Mouse (Mus musculus) ES-E14 (cell line): ENCODE results near the gene Sdc3. TPM values are rescaled to one million over a fixed set of nuclear protein-coding genes. Genes with fewer than 3 reads are reported as not detected.

Experiments used
- DNase-seq: peaks from one replicate; pipeline ENCODE4 v3.0.0-alpha.2; 2013; ENCODE audit warnings: low read depth, low spot score
- H3K27ac ChIP-seq: 2 replicates; pipeline ENCODE4 v1.5.1; 2012; ENCODE audit warnings: low read depth, mild to moderate bottlenecking, low read length, moderate library complexity, mixed read lengths; ENCODE audit not compliant: poor library complexity, insufficient read depth, severe bottlenecking
- H3K36me3 ChIP-seq: 2 replicates; pipeline ENCODE4 v1.6.1; 2012; ENCODE audit warnings: mild to moderate bottlenecking, low read length, moderate library complexity, mixed read lengths; ENCODE audit not compliant: control insufficient read depth, poor library complexity, insufficient read depth, severe bottlenecking
- H3K4me1 ChIP-seq, 2 experiments: fragments of 150-350 bp in 1 of 2; sonication (generic) in 1 of 2; 2 replicates each; pipeline ENCODE4 v1.6.1; 2012; ENCODE audit warnings: low read length in 2 of 2, mild to moderate bottlenecking in 1 of 2, mixed read lengths in 1 of 2; ENCODE audit not compliant: control insufficient read depth in 2 of 2, insufficient read depth in 2 of 2, poor library complexity in 1 of 2
- H3K4me3 ChIP-seq, 2 experiments: fragments of 150-350 bp in 1 of 2; sonication (generic) in 1 of 2; 2 replicates each; pipeline ENCODE4 v1.5.1; 2012; ENCODE audit warnings: low read length in 2 of 2, low read depth in 1 of 2, mild to moderate bottlenecking in 1 of 2, mixed read lengths in 1 of 2; ENCODE audit not compliant: insufficient read depth in 1 of 2, poor library complexity in 1 of 2, severe bottlenecking in 1 of 2
- H3K9ac ChIP-seq: 2 replicates; pipeline ENCODE4 v1.6.1; 2012; ENCODE audit warnings: low read depth, mild to moderate bottlenecking, low read length, mixed read lengths; ENCODE audit not compliant: poor library complexity, insufficient read depth, severe bottlenecking
- H3K9me3 ChIP-seq: fragments of 150-350 bp; sonication (generic); 2 replicates; pipeline ENCODE4 v1.6.1; 2012; ENCODE audit warnings: low read depth, mild to moderate bottlenecking, low read length; ENCODE audit not compliant: control insufficient read depth, insufficient read depth
- CHD2 ChIP-seq: IDR thresholded peaks from 2 replicates; pipeline ENCODE4 v1.6.1; 2014; ENCODE audit warnings: mild to moderate bottlenecking, low read depth, low read length, inconsistent platforms
- HCFC1 ChIP-seq: IDR thresholded peaks from 2 replicates; pipeline ENCODE4 v1.6.1; 2012; ENCODE audit warnings: low read length, inconsistent platforms, borderline replicate concordance; ENCODE audit not compliant: insufficient read depth
- MAFK ChIP-seq: IDR thresholded peaks from 2 replicates; pipeline ENCODE4 v1.6.1; 2014; ENCODE audit warnings: mild to moderate bottlenecking, low read depth, low read length, inconsistent platforms; ENCODE audit not compliant: insufficient read depth
- ZC3H11A ChIP-seq: IDR thresholded peaks from 2 replicates; pipeline ENCODE4 v1.6.1; 2012; ENCODE audit warnings: low read depth, mild to moderate bottlenecking, inconsistent platforms, low read length, borderline replicate concordance
- ZNF384 ChIP-seq: IDR thresholded peaks from 2 replicates; pipeline ENCODE4 v1.6.1; 2012; ENCODE audit warnings: low read depth, low read length, inconsistent platforms
- in situ Hi-C, 2 experiments: fragments of 600-800 bp; cut with MboI; formaldehyde crosslinking; loops; one replicate each; pipeline ENCODE4 v1.15.1; 2025; ENCODE audit warnings: low sequenced_read_pairs in 2 of 2, inconsistent platforms in 1 of 2; ENCODE audit not compliant: unreplicated experiment in 2 of 2
- total RNA-seq: library from RNA; depleted of rRNA; stranded (reverse); fragments of 300-350 nt; gene quantifications from 2 replicates; pipeline ENCODE4 v1.2.3, GENCODE M21; 2012; rRNA removed

Gene Sdc3
- total RNA-seq = 6.6 and 8.7 TPM in 2 replicates

DNA sequence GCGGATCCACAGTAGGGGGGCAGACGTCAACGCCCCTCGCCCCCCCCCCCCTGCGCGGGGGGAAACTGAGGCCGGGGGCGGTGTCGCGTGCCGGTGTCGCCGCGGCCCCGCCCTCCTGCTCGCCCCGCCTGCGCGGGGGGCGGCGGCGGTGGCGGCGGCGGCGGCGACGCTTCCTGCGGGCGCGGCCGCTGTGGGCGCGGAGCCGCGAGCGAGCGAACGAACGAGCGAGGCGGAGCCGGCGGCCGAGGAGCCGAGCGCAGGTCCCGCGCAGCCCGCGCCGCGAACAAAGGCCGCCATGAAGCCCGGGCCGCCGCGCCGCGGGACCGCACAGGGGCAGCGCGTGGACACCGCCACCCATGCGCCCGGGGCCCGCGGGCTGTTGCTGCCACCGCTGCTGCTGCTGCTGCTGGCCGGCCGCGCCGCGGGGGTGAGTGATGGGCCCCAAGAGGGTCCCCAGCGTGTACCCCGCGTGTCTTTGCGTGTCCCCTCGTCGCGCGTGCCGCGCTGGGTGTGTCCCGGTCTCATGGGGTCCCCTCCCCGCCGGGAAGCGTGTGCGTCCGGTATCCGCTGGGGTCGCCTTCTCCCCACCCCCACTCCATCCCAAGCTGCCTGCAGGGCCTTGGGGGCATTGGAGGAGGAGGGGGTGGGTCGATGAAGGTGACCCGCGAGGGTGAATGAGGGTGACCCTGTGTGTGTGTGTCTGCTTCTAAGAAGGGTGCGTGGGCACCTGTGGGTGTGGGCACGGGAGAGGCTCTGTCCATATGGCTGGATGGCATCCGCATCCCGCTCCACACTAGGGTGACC lies at the start of gene Sdc3:
Gene Sdc3, plus strand, starts transcription at position 162 of the 804 bp plus-strand sequence.
- Histone ChIP-seq H3K9ac (peak within 1 kb of the TSS; percentile 53), H3K36me3 (no peaks in the 10 kb centered on the region), H3K9me3 (no peaks in the 10 kb centered on the region), H3K4me3 (peak within 1 kb of the TSS; percentile 68 to 75), H3K4me1 (peaks cover 4 to 7% of the 10 kb centered on the region in 2 experiments; a peak in 3 of 4 replicates), H3K27ac (no peak within 1 kb of the TSS)
- TF ChIP-seq ZC3H11A = no peak
- no peak for TF ChIP-seq CHD2
- TF ChIP-seq MAFK = no peak
- no peak for TF ChIP-seq HCFC1
- no peak for TF ChIP-seq ZNF384
- in situ Hi-C loops = no loop called here
- DNase-seq = no peak

DNA sequence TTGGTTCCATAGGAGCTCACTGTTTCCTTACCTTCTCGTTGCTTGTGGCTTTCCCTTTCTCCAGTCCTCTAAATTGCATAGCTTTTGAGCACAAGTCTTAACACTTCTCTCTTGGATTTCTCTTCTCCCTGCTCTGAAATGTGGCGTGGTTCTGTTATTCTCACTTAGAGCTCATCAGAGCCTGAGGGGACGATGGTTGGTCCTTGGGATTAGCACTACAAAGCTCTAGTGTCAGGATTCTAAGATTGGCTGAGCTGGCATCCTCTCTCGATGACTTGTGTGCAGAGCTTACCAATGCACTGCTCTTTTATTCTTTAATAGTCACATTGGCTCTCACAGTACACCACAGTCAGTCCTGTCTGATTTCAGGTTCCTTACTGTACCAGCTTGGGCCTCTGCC lies 48.3 kb upstream of the Sdc3 start:
- Histone ChIP-seq H3K4me1 (peaks cover 0 to 6% of the 10 kb centered on the region in 2 experiments; a peak in 1 of 4 replicates), H3K36me3 (peaks cover 40% of the 10 kb centered on the region), H3K9ac (no peak overlapping the region), H3K4me3 (no peak overlapping the region), H3K27ac (no peak overlapping the region), H3K9me3 (no peaks in the 10 kb centered on the region)
- in situ Hi-C loops = no loop called here
- TF ChIP-seq ZNF384 = no peak
- TF ChIP-seq ZC3H11A = no peak
- TF ChIP-seq MAFK = no peak
- no peak for TF ChIP-seq HCFC1
- no peak for TF ChIP-seq CHD2
- DNase-seq = no peak

DNA sequence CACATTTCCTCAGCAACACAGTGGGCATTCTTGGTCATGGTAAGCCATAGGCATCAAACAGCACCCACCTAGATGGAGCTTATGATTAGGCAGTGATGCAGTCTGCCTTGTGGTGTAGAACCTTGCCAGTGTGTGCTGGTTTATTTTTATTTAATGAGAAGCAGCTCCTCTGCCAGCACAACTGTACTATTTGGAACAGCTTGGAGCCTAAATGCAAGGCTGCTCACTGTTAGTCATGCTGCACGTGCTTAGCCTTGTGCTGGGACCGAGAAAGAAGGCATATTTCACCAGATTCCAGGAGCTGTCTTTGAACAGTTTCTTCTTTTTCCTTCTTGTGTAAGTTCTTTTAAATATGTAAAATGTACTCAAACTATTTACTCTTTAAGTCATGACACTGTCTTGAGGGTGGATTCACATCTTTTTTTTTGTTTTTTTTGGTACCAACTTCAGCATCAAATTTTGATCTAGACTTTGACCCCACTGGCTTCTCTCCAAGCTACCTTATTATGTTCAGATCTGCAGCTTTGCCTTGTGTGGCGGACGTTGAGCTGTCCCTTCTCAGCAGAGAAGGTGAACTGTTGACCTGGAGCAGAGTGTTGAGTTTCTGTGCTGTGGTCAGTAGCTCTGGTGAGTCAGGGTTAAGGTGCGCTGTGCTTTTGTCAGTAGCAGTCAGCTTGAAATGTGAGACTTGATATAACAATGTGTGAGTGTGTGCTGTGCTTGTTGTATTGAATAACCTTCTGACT lies 46.6 kb upstream of the Sdc3 start:
- H3K4me3 ChIP-seq = no peak overlapping the region
- H3K36me3 ChIP-seq = peaks cover 45% of the 10 kb centered on the region
- no peaks in the 10 kb centered on the region for H3K9me3 ChIP-seq
- no peak overlapping the region for H3K27ac ChIP-seq
- H3K9ac ChIP-seq = no peak overlapping the region
- no peak for TF ChIP-seq ZNF384
- no peak for TF ChIP-seq ZC3H11A
- TF ChIP-seq CHD2 = no peak
- no peak for TF ChIP-seq HCFC1
- TF ChIP-seq MAFK = no peak
- DNase-seq = no peak
- in situ Hi-C loops = no loop called here
- H3K4me1 ChIP-seq = peaks cover 0 to 7% of the 10 kb centered on the region in 2 experiments; a peak in 1 of 4 replicates

DNA sequence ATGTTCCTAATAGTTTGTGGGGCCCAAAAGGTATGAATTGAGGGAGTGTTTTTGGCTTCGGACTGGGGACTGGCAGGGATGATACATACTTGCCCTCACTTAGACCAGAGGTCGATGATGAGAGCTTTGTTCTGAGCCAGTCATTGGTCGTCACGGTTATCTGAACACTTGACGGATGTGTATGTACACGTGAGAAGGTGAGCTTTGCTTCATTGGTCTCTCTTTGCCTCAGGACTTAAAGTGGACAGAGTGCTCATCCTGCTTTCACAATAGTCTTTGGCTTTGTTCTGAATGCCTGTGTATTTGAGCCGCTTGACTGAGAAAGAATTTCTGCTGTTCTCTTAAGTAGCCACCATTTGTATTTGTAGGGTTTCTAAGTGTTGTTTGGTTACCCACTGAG lies 42.8 kb upstream of the Sdc3 start:
- DNase-seq = no peak
- TF ChIP-seq MAFK = no peak
- no peak for TF ChIP-seq ZNF384
- no peak for TF ChIP-seq HCFC1
- no peak for TF ChIP-seq ZC3H11A
- TF ChIP-seq CHD2 = no peak
- Histone ChIP-seq H3K9me3 (no peaks in the 10 kb centered on the region), H3K36me3 (peaks cover 59% of the 10 kb centered on the region), H3K9ac (no peak overlapping the region), H3K4me1 (peaks cover 0 to 4% of the 10 kb centered on the region in 2 experiments; a peak in 3 of 4 replicates), H3K27ac (no peak overlapping the region), H3K4me3 (no peak overlapping the region)
- in situ Hi-C loops = no loop called here
